Mouse (Mus musculus): ENCODE measurements around the gene Asb14. TPM values are rescaled to one million over a fixed set of nuclear protein-coding genes. Genes with fewer than 3 reads are reported as not detected.

Gene Asb14
- polyA plus RNA-seq, 1 experiment from 2014 or later = 0.14 TPM

Other genes starting within 250 kb of the Asb14 start
- gene Pde12, start 224.7 kb upstream of the Asb14 start, polyA plus RNA-seq (2016; fragmentation: Nextera tagmentation; extraction: Ambion mirVana) = 12.3 TPM in 2 replicates
- 0.01 TPM in 1 of 2 replicates, not detected in the other for gene Dnah12, start 201.3 kb upstream of the Asb14 start, polyA plus RNA-seq (2016; fragmentation: Nextera tagmentation; extraction: Ambion mirVana)
- gene Appl1, start 76.7 kb downstream of the Asb14 start, polyA plus RNA-seq (2016; fragmentation: Nextera tagmentation; extraction: Ambion mirVana) = 43.1 and 50.1 TPM in 2 replicates
- gene Hesx1, start 99.9 kb downstream of the Asb14 start, polyA plus RNA-seq (2016; fragmentation: Nextera tagmentation; extraction: Ambion mirVana) = 0.23 TPM in 1 of 2 replicates, not detected in the other
- 4.0 and 4.5 TPM in 2 replicates for gene Il17rd, start 144.4 kb downstream of the Asb14 start, polyA plus RNA-seq (2016; fragmentation: Nextera tagmentation; extraction: Ambion mirVana)
- 3.5 and 4.2 TPM in 2 replicates for gene Arhgef3, start 220.3 kb downstream of the Asb14 start, polyA plus RNA-seq (2016; fragmentation: Nextera tagmentation; extraction: Ambion mirVana)

All from neural tube, embryonic 12.5 days (tissue).